Mouse (Mus musculus) urinary bladder, postnatal 10 days (tissue): ENCODE measurements around the gene Olfr721-ps1.

ENCODE experiments used
- DNase-seq: peaks from one replicate; pipeline ENCODE4 v3.0.0; 2022; ENCODE audit warnings: low spot score

The Olfr721-ps1 gene

DNA sequence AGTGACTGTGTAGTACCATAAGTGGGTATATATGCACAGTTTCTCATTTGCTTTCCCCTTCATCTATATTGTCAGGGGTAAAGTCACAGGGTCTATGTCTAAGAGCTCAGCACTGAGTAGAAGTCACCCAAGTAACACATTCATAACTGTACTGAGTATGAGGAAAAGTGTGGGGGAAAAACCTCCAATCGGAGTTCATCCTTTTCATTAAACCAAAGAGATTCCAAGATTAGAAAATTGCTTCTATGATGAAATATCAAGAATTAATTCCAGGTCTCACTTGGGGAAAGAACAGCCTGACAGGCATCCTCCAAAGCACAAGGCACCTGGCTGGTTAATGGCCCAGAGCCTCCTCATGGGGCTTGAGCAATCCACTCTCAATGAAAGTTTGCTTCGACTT is at the start of gene Olfr721-ps1:
TSS of gene Olfr721-ps1 (plus strand) at position 301 of the 400 bp plus-strand sequence.
- DNase-seq: no peak

GRCm38 (mm10) chr14:14351721-14352590 is 49.1 kb upstream of the Olfr721-ps1 start:
- DNase-seq: no peak

DNA sequence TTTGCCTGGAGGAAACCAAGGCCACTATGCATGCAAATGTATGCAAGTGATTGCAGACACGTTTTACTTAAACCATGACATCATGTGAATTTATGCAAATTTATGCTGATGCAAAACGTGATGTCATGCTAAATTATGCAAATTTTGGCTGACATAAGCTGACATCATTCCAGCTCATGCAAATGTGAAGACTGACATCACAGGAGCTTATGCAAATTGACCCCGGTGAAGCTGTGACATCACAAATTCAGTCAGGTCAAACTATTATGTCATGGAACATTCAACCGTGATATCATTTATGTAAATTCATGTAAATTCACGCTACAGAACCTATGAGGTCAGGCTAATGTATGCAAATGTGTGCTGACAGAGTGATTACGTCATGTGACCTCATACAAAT is 48.5 kb upstream of the Olfr721-ps1 start:
- DNase-seq: no peak

DNA sequence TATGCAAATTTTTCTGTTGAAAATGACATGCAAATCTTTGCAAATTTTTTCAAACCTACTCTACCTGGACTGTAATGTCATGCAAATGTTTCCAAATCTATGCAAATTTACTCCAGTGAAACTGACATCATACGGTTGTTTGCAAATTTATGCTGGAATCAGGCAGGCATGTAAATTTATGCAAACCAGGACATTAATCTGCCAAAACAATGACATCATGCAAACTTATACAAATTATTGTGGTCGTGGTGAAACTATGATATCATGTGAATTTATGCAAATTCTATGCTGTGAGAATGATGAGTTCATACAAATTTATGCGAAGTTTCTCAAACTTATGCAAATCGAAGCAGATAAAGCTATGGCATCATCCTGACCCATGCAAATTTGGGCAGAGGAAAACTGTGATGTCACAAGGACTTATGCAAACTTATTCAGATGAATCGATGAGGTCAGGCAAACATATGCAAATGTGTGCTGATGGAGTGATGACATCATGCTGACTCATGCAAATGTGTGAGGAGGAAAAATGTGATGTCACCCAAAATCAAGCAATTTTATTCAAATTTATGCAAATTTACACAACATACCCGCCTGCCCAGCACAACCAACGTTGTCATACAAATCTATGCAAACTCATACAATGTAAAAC is 47.9 kb upstream of the Olfr721-ps1 start:
- no peak for DNase-seq

DNA sequence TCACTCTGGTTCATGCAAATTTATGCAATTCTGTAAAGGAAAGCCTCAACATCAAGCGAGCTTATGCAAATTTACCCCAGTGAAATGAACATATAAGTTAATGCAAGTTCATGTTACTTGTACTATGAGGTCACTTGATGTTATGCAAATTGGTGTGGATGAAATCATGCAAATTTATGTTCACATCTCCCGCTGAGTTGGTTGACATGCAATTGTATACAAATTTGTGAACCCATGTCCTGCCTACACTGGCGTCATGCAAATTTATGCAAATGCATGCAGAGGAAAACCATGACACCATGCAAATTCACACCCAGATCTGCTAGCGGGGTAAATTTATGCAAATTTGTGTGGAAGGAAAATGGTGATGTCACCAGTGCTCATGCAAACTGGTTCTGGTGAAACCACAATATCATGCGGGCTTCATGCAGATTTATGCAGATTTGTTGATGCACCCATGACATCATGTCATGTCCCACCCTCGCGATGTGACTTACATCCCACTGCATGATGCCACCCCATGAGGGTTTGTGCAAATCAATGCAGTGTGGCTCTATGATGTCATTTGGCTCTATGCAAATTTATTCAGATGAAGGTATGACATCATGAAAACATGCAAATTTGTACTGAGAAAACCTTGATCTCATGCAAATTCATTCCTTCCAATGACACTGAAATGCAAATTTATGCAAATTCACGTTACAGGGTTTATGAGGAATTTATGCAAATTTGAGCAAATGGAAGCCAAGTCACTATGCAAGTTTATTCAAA is 47.2 kb upstream of the Olfr721-ps1 start:
- DNase-seq: no peak

DNA sequence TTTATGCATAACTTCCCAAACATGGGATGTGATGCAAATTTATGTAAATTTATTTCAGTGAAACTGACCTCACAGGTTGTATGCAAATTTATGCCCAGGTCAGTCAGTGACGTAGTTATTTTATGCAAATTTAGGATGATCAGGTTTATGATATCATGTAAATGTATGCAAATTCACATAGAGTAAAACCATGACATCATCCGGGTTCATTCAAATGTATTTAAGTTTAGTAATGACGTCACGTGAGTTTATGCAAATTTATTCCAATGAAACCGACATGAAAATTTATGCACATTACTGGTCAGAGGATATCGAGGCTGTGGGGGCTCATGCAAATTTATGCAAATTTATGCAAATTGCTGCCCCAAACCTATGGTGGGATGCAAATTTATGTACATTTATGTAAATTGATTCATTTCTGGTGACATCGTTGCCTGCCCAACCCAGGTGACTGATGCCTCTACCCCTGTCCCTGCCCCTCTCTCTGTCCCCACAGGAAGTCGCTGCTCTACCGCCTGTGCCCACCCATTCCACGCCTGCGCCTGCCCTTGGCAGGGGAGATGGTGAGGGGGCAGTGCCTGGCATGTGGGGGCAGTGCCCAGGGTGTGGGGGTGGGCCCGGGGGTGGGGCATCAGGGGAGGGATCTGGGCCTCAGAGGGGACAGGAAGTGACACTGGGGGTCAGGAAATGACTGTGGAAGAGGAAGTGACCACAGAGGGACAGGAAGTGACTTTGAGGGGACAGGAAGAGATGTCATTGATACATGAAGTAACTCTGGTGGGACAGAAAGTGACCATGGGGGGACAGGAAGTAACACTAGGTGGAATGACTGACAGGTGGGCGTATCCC is 46.4 kb upstream of the Olfr721-ps1 start:
- DNase-seq: no peak

- no peak for DNase-seq
These were observed 45.8 kb upstream of the Olfr721-ps1 start for GRCm38 (mm10) chr14:14355360-14355646.

GRCm38 (mm10) chr14:14395535-14395934 is 5.6 kb upstream of the Olfr721-ps1 start:
- DNase-seq: no peak

DNA sequence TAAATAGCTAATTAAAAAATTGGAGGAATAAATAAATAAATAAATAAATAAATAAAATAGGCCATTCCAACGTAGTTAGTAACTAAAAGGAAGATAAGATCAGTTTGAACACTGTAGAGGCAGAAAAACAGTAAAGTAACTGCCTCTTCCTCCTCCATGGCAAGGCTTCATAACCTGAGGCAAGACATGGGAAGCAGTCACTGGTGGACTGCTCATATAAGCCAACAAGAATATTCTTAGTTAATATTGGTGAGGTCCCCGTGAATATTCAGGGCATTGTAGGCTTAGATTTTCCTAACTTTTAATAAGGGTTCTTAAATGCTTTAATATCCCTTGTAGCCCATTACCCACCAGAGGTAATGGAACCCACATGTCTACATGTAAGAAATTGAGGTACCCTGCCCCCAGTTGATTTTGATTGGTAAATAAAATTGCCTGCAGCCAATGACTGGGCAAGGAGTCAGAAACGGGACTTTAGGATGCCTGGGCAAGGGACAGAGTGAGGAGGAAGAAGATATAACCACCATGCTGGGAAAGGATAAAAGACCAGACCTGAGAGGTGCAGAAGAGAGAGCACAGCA is 35.1 kb downstream of the Olfr721-ps1 start:
- DNase-seq: no peak
